Mouse (Mus musculus) lung, adult 2 months (tissue): ENCODE data around the gene Stmnd1. TPM values are rescaled to one million over a fixed set of nuclear protein-coding genes. Genes with fewer than 3 reads are reported as not detected.
"Not testable (repeated sequence)": the region's sequence is repeated elsewhere in the genome, so short reads cannot be mapped to it uniquely, and the experiment has no call there.

ENCODE experiments used
- DNase-seq: peaks from one replicate; pipeline ENCODE4 v3.0.0; 2022
- H3K4me1 ChIP-seq: fragments of 200-500 bp; 2 replicates; pipeline ENCODE4 v1.6.1; 2011; ENCODE audit warnings: low read length; ENCODE audit not compliant: control insufficient read depth, insufficient read depth
- H3K4me3 ChIP-seq: fragments of 200-500 bp; replicated peaks from 2 replicates; pipeline ENCODE3; 2011; ENCODE audit warnings: low read depth, mild to moderate bottlenecking, control low read depth, low read length; ENCODE audit errors: extremely low read depth
- CTCF ChIP-seq: fragments of 200-500 bp; IDR thresholded peaks from 2 replicates; pipeline ENCODE4 v1.5.1; 2011; ENCODE audit warnings: mild to moderate bottlenecking, low read length, control low read depth; ENCODE audit not compliant: insufficient read depth
- POLR2A ChIP-seq: fragments of 200-500 bp; IDR thresholded peaks from 2 replicates; pipeline ENCODE4 v1.6.1; 2011; ENCODE audit warnings: low read depth, mild to moderate bottlenecking, control low read depth, low read length, borderline replicate concordance; ENCODE audit errors: extremely low read depth
- WGBS: fragments of 180-500 bp; shearing (Covaris S2); methylation state at CpG from one replicate; pipeline ENCODE4 v1.1.7; 2018; 5-methylcytosine and 5-hydroxymethylcytosine counted together
- polyA plus RNA-seq: library from polyadenylated mRNA; depleted of rRNA; stranded (reverse); fragments of >200 nt; gene quantifications from 2 replicates; pipeline ENCODE4 v1.2.3, GENCODE M21; 2012; rRNA removed

Stmnd1 gene
- polyA plus RNA-seq, result 1.3 and 2.4 TPM in 2 replicates

DNA sequence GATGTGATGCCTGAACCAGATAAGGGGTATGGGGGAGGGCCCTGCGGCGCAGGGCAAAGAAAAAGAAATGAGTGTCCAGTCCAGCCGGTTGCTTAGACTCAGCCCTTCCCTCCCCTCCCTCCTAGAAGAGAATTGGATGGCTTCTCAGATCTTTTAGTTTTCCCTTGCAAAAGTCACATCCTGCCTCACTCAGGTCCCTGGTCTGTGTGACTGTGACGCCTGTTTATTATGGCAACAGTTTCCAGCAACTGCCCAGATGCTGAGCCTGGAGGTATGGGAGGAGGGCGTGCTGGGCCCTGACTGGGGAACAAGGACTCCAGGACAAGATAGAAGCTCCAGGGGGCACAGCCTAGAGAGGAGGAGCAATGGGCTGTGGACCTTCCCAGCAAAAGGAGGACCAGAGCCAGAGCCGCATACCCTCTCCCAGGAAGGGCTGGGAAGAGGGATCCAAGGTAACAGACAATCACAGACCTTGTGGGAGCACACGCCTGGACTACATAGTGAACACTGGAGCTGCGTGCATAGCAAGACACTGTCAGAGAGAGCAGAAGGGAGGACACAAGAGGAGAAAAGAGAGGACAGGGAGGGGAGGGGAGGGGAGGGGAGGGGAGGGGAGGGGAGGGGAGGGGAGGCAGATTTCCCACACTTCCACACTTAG, at the start of gene Stmnd1:
Gene Stmnd1, plus strand, starts transcription at position 269 of the 658 bp plus-strand sequence.
- H3K4me1 ChIP-seq, result peaks cover 5% of the 10 kb centered on the region; the same call in 1 of the 2 replicates
- no peak within 1 kb of the TSS for H3K4me3 ChIP-seq
- no peak for DNase-seq
- WGBS, result 19% methylated on average over 8 of the region's 8 CpGs
- no peak for TF ChIP-seq CTCF
- TF ChIP-seq POLR2A, result no peak

- TF ChIP-seq POLR2A (no peak), CTCF (no peak)
- no peak overlapping the region for H3K4me3 ChIP-seq
- H3K4me1 ChIP-seq, result peaks cover 2% of the 10 kb centered on the region
- 40% methylated on average over 2 of the region's 2 CpGs for WGBS
- no peak for DNase-seq
Observed at GRCm38 (mm10) chr13:46226956-46227355, 46.6 kb upstream of the Stmnd1 start.

GRCm38 (mm10) chr13:46227486-46227885, 46.0 kb upstream of the Stmnd1 start:
- DNase-seq, result no peak
- no peak for TF ChIP-seq CTCF
- no peak for TF ChIP-seq POLR2A
- Histone ChIP-seq H3K4me3 (no peak overlapping the region), H3K4me1 (peaks cover 2% of the 10 kb centered on the region)
- 75% methylated on average over 4 of the region's 4 CpGs for WGBS

DNA sequence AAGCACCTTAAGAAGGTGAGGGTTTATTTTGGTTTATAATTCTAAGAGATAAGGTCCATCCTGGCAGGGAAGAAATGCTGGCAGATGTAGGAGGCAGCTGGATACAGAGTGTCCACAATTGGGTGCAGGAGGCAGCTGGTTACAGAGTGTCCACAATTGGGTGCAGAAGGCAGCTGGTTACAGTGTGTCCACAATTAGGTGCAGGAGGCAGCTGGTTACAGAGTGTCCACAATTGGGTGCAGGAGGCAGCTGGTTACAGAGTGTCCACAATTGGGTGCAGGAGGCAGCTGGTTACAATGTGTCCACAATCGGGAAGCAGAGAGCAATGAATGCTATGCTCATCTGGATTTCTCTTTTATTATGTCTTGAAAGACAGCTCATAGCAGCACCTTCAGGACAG, 44.8 kb upstream of the Stmnd1 start:
- DNase-seq, H3K4me3 ChIP-seq, H3K4me1 ChIP-seq: not testable (repeated sequence)
- WGBS, result 91% methylated on average over 1 of the region's 1 CpGs

- WGBS, result 62% methylated on average over 5 of the region's 5 CpGs
- H3K4me1 ChIP-seq, result peaks cover 2% of the 10 kb centered on the region
- no peak overlapping the region for H3K4me3 ChIP-seq
- peak; percentile 12 for DNase-seq
- TF ChIP-seq POLR2A (no peak), CTCF (no peak)
Observed at GRCm38 (mm10) chr13:46231514-46232085, 41.9 kb upstream of the Stmnd1 start.

DNA sequence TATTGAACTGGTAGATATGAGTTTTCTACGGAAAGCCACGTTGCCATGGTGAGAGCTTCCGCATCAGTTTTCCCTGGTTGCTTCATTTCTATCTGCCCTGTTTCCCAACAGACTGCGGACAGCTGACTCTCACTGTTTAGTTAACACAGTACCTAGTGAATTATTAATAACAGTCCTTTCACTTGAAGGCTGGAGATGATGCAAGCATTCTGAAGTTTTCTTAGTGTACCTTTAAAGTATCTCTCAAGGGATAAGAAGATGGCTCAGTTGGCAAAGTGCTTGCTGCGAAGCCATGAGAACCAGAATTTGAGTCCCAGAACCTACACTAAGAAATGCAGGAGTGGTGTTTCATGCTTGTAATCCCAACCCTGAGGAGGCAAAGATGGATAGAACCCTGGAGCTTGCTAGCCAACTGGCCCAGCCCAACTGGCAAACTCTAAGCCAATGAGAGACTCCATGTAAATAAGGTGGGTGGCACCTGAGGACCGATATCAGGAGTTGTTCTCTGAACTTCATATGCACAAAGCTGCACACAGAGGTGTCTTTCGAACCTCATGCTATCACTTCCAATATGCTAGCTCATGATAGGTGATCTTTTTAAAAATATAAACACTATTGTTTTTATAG, 35.7 kb upstream of the Stmnd1 start:
- no peak for DNase-seq
- TF ChIP-seq POLR2A (no peak), CTCF (no peak)
- WGBS, result 64% methylated on average over 7 of the region's 7 CpGs

GRCm38 (mm10) chr13:46238796-46239195, 34.7 kb upstream of the Stmnd1 start:
- H3K4me3 ChIP-seq, result no peak overlapping the region
- no peak for DNase-seq
- WGBS, result 76% methylated on average over 7 of the region's 7 CpGs

More for the DNA sequence above, 35.7 kb upstream of the Stmnd1 start:
- no peaks in the 10 kb centered on the region for H3K4me1 ChIP-seq
- no peak overlapping the region for H3K4me3 ChIP-seq

DNA sequence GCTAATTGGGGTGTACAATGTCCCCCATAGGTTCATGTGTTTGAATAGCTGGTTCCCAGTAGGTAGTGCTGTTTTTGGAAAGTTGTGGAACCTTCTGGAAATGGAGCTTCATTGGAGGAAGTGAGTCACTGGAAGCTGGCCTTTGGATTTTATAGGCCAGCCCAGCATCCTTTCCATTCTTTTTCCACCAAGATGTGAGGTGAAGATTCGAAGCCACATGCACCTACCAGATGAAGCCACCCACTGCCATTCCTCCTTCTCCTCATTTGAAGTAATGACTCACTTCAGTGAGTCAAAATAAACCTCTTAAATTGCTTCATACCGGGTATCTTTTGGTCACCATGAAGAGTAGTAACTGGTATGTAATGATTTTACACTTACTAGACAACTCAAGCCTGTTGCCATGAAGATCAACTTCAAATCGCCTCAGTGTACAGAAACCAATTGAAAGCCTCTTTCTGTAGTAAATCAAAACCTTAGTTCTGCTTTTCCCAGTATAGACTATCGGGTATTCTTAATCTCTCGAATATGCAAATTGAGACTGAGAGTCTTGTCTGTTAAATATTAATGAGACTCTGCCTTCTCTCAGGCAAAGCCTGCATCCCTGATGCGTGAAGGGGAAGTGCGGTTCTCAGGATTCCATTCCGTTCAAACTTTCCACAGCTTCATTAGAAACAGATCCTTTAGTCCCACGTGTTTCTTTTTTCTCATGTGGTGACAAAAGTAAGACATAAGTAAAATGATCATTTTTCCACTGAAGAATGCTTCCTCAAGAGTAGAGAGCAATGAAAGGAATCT, 31.9 kb upstream of the Stmnd1 start:
- no peaks in the 10 kb centered on the region for H3K4me1 ChIP-seq
- DNase-seq, result no peak
- WGBS, result 78% methylated on average over 9 of the region's 9 CpGs
- no peak overlapping the region for H3K4me3 ChIP-seq
- TF ChIP-seq CTCF (no peak), POLR2A (no peak)

More at GRCm38 (mm10) chr13:46238796-46239195, 34.7 kb upstream of the Stmnd1 start:
- no peaks in the 10 kb centered on the region for H3K4me1 ChIP-seq
- TF ChIP-seq CTCF (no peak), POLR2A (no peak)

GRCm38 (mm10) chr13:46253753-46254152, 19.8 kb upstream of the Stmnd1 start:
- TF ChIP-seq CTCF (no peak), POLR2A (no peak)
- Histone ChIP-seq H3K4me1 (no peaks in the 10 kb centered on the region), H3K4me3 (no peak overlapping the region)
- DNase-seq, result no peak
- WGBS, result 76% methylated on average over 3 of the region's 3 CpGs
